Mouse (Mus musculus) neural tube, embryonic 11.5 days (tissue): ENCODE data around the gene Tinagl1. TPM values are rescaled to one million over a fixed set of nuclear protein-coding genes. Genes with fewer than 3 reads are reported as not detected.

Source experiments
- ATAC-seq: fragments of 200-750 bp; cut with Nextera tagmentation; 2 replicates; pipeline ENCODE4 v1.8.0; 2017; ENCODE audit warnings: moderate number of reproducible peaks, mild to moderate bottlenecking, moderate TSS enrichment, moderate library complexity; ENCODE audit not compliant: insufficient read depth, low FRiP score, low TSS enrichment
- DNase-seq: peaks from one replicate; pipeline ENCODE4 v3.0.0-alpha.2; 2015; ENCODE audit warnings: low spot score
- H3K27ac ChIP-seq: fragments of 300-500 bp; sonication (generic); 2 replicates; pipeline ENCODE4 v1.5.1; 2014; ENCODE audit warnings: low read depth, mild to moderate bottlenecking, low read length
- H3K27me3 ChIP-seq: fragments of 300-500 bp; sonication (generic); 2 replicates; pipeline ENCODE4 v1.6.1; 2014; ENCODE audit warnings: mild to moderate bottlenecking, low read length, mixed read lengths; ENCODE audit not compliant: control insufficient read depth, insufficient read depth
- H3K36me3 ChIP-seq: fragments of 300-500 bp; sonication (generic); 2 replicates; pipeline ENCODE4 v1.6.1; 2014; ENCODE audit warnings: mild to moderate bottlenecking, low read length, moderate library complexity, mixed read lengths; ENCODE audit not compliant: control insufficient read depth, insufficient read depth
- H3K4me1 ChIP-seq: fragments of 300-500 bp; sonication (generic); 2 replicates; pipeline ENCODE4 v1.6.1; 2014; ENCODE audit warnings: low read length, mixed read lengths; ENCODE audit not compliant: control insufficient read depth, insufficient read depth
- H3K4me2 ChIP-seq: fragments of 300-500 bp; sonication (generic); 2 replicates; pipeline ENCODE4 v1.6.1; 2014; ENCODE audit warnings: low read depth, mild to moderate bottlenecking, moderate library complexity
- H3K4me3 ChIP-seq: fragments of 300-500 bp; sonication (generic); 2 replicates; pipeline ENCODE4 v1.5.1; 2014; ENCODE audit warnings: low read depth, low read length
- H3K9ac ChIP-seq: fragments of 300-500 bp; sonication (generic); 2 replicates; pipeline ENCODE4 v1.6.1; 2014; ENCODE audit warnings: mild to moderate bottlenecking, low read length
- H3K9me3 ChIP-seq: fragments of 300-500 bp; sonication (generic); 2 replicates; pipeline ENCODE4 v1.6.1; 2016; ENCODE audit warnings: low read length; ENCODE audit not compliant: control insufficient read depth
- WGBS: fragments of 180-500 bp; shearing (Covaris S2); extraction: QIAGEN DNeasy Blood & Tissue Kit; methylation state at CpG from one replicate; pipeline ENCODE4 v1.1.7; 2014; 5-methylcytosine and 5-hydroxymethylcytosine counted together
- polyA plus RNA-seq: library from polyadenylated mRNA; unstranded; fragments of >200 nt; fragmentation: Nextera tagmentation; extraction: Ambion mirVana; gene quantifications from 2 replicates; pipeline ENCODE4 v1.2.1, GENCODE M21; 2014

The Tinagl1 gene
- polyA plus RNA-seq, 1 experiment from 2014 or later, result 4.7 TPM

DNA sequence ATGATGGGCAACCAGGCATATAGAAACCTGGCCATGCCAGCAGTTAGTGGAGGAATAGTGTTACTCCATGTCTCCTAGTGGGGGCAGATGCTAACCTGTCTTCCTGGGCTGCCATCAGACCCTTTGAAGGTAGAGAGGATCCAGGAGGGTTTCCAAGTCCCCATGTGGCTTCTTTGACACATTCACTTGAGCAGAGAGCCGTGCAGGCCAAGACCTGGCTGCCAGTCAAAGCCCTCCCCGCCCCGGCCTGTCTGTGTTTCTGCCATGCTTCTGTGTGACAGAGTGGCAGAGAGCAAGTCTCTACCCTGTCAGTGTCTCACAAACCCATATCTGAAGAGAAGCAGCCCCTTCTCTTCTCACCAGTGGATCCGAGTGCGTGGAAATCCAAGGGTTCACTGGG is 9.0 kb upstream of the Tinagl1 start:
- no peaks in the 10 kb centered on the region for H3K4me1 ChIP-seq
- no peak overlapping the region for H3K9ac ChIP-seq
- H3K27me3 ChIP-seq, result no peaks in the 10 kb centered on the region
- no peak overlapping the region for H3K27ac ChIP-seq
- ATAC-seq, result no peak
- 91% methylated on average over 5 of the region's 5 CpGs for WGBS
- H3K36me3 ChIP-seq, result no peaks in the 10 kb centered on the region
- no peak overlapping the region for H3K4me2 ChIP-seq
- H3K9me3 ChIP-seq, result no peaks in the 10 kb centered on the region
- DNase-seq, result no peak
- no peak overlapping the region for H3K4me3 ChIP-seq

DNA sequence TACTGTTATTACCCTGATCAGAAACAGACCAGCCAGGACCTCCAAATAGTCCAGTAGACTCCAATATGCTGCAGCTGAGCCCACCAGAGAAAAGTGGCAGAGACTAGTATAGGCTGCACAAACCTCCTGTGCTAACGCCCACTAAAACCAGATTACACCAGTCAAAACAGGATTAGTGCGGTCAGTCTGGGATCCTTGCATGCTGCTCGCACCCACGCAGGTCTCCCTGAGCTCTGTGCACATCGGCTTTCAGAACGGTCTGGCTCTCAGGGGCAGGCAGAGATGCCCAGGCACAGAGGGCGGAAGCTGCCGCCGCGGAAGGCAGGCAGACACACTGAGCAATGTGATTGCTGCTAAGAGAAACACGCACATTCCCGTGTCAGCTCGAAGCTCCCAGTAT is 8.1 kb upstream of the Tinagl1 start:
- Histone ChIP-seq H3K27me3 (no peaks in the 10 kb centered on the region), H3K9me3 (no peaks in the 10 kb centered on the region), H3K9ac (no peak overlapping the region), H3K36me3 (no peaks in the 10 kb centered on the region), H3K4me2 (no peak overlapping the region), H3K27ac (no peak overlapping the region), H3K4me1 (no peaks in the 10 kb centered on the region), H3K4me3 (no peak overlapping the region)
- 85% methylated on average over 13 of the region's 13 CpGs for WGBS
- ATAC-seq, result no peak
- DNase-seq, result no peak

DNA sequence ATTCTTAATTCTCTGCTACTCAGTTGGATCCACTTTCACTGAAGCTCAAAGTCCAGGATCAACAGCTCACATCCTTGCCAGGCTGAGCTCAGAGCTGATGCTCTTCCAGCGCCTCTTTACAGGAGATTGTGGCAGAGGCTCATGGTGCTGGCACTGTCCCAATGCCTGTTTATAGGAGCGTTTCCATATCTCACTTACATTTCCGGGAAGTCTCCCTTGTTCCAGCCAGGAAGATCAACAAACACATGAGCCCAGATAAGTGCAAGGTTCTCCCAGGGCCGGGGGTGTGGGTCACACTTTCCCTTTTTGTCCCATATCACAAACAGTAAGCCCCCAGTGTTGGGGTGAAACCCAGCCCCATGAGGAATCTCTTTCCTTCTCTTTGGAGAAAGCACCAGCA is 7.0 kb upstream of the Tinagl1 start:
- no peak overlapping the region for H3K4me2 ChIP-seq
- H3K27ac ChIP-seq, result no peak overlapping the region
- WGBS, result 88% methylated on average over 4 of the region's 4 CpGs
- H3K9me3 ChIP-seq, result no peaks in the 10 kb centered on the region
- no peaks in the 10 kb centered on the region for H3K4me1 ChIP-seq
- no peak for ATAC-seq
- H3K4me3 ChIP-seq, result no peak overlapping the region
- no peaks in the 10 kb centered on the region for H3K27me3 ChIP-seq
- DNase-seq, result no peak
- no peak overlapping the region for H3K9ac ChIP-seq
- no peaks in the 10 kb centered on the region for H3K36me3 ChIP-seq

DNA sequence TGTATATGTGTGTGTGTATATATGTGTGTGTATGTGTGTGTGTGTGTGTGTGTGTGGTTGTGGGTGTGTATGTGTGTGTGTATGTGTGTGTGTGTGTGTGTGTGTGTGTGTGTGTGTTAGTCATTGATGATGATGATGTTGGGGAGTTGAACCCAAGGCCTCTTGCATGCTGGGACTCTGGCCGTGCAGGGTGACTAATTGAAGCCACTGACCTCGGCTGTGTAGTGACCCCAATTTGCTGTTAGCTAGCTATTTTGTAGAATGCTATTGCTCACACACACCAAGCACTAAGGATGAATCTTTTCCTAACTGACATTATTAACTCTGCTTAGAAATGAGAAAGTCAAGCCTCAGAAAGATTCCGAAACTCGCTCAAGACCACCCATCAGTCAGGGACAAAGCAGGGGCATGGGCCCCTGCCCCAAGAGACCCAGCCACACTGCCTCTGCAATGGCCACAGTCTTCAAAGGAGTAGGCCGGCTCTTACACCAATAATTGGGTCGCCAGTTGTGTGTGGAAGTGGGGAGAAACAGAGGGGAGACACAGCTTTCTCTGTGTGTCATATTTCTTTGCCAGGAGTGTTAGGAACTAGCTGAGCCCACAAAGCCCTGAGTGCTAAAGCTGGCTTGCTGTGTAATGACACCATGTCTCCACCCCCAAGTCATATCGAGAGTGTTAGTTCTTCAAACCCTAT is 6.1 kb upstream of the Tinagl1 start:
- ATAC-seq, result no peak
- H3K27ac ChIP-seq, result no peak overlapping the region
- H3K9ac ChIP-seq, result no peak overlapping the region
- H3K4me3 ChIP-seq, result no peak overlapping the region
- H3K27me3 ChIP-seq, result no peaks in the 10 kb centered on the region
- no peaks in the 10 kb centered on the region for H3K4me1 ChIP-seq
- no peak for DNase-seq
- no peaks in the 10 kb centered on the region for H3K9me3 ChIP-seq
- no peaks in the 10 kb centered on the region for H3K36me3 ChIP-seq
- no peak overlapping the region for H3K4me2 ChIP-seq
- 65% methylated on average over 7 of the region's 7 CpGs for WGBS

DNA sequence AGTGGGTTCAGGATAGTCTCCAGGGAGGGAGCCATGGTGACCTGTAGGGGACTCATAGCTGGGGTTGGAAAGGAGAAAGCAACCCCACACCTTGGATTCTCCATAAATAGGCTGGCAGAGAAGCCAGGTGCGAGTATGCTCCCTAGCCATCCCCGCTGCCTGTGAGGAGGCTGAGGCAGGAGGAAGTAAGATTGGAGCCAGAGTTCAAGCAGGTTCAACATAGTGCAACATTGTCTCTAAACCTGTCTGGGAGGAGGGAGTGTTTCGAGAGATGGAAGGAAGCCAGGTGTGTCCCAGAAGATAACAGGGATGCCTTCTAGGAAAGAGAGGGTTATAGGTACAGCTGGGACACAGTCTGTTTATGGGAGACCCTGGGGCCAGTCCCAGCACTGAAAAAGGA is 5.0 kb upstream of the Tinagl1 start:
- Histone ChIP-seq H3K4me3 (no peak overlapping the region), H3K36me3 (no peaks in the 10 kb centered on the region), H3K27me3 (peaks cover 3% of the 10 kb centered on the region; the same call in 1 of the 2 replicates), H3K4me2 (no peak overlapping the region), H3K9ac (no peak overlapping the region), H3K27ac (no peak overlapping the region), H3K4me1 (0 out of 2 replicates have a peak, but pooled peaks cover 6% of the 10 kb centered on the region), H3K9me3 (no peaks in the 10 kb centered on the region)
- ATAC-seq (no peak), DNase-seq (no peak)
- 80% methylated on average over 3 of the region's 3 CpGs for WGBS

DNA sequence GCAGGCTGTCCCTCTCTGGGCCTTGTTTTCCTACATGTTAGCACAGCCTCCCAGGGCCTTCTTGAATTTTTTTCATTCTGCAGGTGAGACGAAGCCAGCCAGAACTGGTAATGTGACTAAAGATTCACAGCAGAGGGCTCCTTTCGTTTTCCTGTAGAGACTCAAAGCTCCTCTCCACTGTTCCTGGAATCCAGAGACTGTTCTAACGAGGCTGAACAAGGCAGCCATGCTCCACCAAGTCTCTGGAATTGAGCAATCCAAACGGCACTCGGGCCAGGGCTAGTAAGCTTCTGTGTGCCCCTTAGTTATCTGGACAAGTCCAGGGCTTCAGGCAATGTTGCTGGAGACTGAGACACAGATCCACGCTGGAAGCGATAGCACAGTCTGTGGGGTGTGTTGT is 2.6 kb upstream of the Tinagl1 start:
- Histone ChIP-seq H3K4me1 (0 out of 2 replicates have a peak, but pooled peaks cover 8% of the 10 kb centered on the region), H3K9me3 (no peaks in the 10 kb centered on the region), H3K4me3 (no peak overlapping the region), H3K4me2 (no peak overlapping the region), H3K9ac (no peak overlapping the region), H3K36me3 (no peaks in the 10 kb centered on the region), H3K27ac (no peak overlapping the region), H3K27me3 (peaks cover 14% of the 10 kb centered on the region; the same call in 1 of the 2 replicates)
- DNase-seq, result no peak
- ATAC-seq, result no peak
- 72% methylated on average over 7 of the region's 7 CpGs for WGBS

DNA sequence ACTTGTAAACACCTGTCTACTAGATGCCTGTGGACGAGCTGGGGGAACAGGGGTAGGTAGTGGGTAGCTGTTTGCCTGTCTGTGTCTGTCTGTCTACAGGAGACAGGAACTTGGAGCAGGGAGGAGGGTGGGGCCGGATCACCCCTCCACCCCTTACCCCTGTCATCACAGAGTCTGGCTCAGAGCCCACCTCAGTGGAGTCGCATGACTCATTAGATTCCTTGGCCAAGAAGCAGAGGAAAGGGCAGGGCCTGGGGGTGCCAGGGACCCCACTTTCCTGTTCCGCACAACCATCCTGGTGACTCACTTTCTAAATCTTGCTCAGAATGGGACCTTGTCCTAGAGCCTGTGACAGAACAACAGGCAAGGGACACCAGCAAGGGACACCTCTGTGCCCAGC is 2.2 kb upstream of the Tinagl1 start:
- Histone ChIP-seq H3K9ac (no peak overlapping the region), H3K36me3 (no peaks in the 10 kb centered on the region), H3K4me3 (no peak overlapping the region), H3K4me2 (no peak overlapping the region), H3K27me3 (peaks cover 14% of the 10 kb centered on the region; the same call in 1 of the 2 replicates), H3K27ac (no peak overlapping the region), H3K9me3 (no peaks in the 10 kb centered on the region), H3K4me1 (peaks cover 11% of the 10 kb centered on the region; the same call in 1 of the 2 replicates)
- 68% methylated on average over 4 of the region's 4 CpGs for WGBS
- ATAC-seq (no peak), DNase-seq (no peak)

DNA sequence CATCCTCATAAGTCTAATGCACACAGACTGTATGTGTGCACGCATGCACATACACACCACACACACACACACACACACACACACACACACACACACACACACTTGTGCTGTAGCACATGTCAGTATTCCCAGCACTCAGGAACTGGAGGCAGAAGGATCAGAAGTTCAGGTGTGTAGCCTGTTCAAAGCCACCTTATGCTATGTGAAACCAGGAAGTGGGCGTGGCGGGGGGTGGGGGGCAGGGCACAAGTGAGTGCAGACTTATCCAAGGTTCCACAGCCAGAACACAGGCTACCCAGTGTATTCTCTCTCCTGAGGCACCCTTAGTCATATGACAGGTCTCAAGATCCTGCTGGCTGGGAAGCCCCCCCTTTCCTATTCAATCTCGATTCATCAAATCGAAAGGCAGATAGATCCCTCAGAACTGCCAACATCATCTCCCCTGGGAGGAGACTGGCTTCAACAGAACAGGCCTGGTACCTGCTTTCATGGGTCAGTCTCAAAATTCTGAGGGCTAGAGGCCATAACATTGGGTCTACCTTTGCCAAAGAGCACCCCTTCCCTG is 1.3 kb upstream of the Tinagl1 start:
- WGBS, result 76% methylated on average over 5 of the region's 5 CpGs
- Histone ChIP-seq H3K27ac (no peak overlapping the region), H3K4me1 (peaks cover 11% of the 10 kb centered on the region; the same call in 1 of the 2 replicates), H3K9me3 (no peaks in the 10 kb centered on the region), H3K27me3 (peaks cover 14% of the 10 kb centered on the region; the same call in 1 of the 2 replicates), H3K4me3 (no peak overlapping the region), H3K4me2 (no peak overlapping the region), H3K36me3 (no peaks in the 10 kb centered on the region), H3K9ac (no peak overlapping the region)
- ATAC-seq (no peak), DNase-seq (no peak)
